Mouse (Mus musculus) kidney, embryonic 15.5 days (tissue): ENCODE results near the gene Kcne1l. TPM values are rescaled to one million over a fixed set of nuclear protein-coding genes. Genes with fewer than 3 reads are reported as not detected.

Source experiments
- ATAC-seq: fragments of 200-750 bp; cut with Nextera tagmentation; replicated peaks from 2 replicates; pipeline ENCODE4 v1.8.0; 2017; ENCODE audit warnings: moderate TSS enrichment; ENCODE audit not compliant: low FRiP score
- H3K27ac ChIP-seq: fragments of 300-500 bp; sonication (generic); 2 replicates; pipeline ENCODE4 v1.5.1; 2015; ENCODE audit warnings: mild to moderate bottlenecking, inconsistent platforms
- H3K27me3 ChIP-seq: fragments of 300-500 bp; sonication (generic); 2 replicates; pipeline ENCODE4 v1.6.1; 2015; ENCODE audit warnings: inconsistent platforms
- H3K36me3 ChIP-seq: fragments of 300-500 bp; sonication (generic); 2 replicates; pipeline ENCODE4 v1.6.1; 2015; ENCODE audit warnings: inconsistent platforms
- H3K4me1 ChIP-seq: fragments of 300-500 bp; sonication (generic); 2 replicates; pipeline ENCODE4 v1.6.1; 2015; ENCODE audit warnings: inconsistent platforms
- H3K4me2 ChIP-seq: fragments of 300-500 bp; sonication (generic); 2 replicates; pipeline ENCODE4 v1.6.1; 2015; ENCODE audit warnings: moderate library complexity, mild to moderate bottlenecking, inconsistent platforms
- H3K4me3 ChIP-seq: fragments of 300-500 bp; sonication (generic); replicated peaks from 2 replicates; pipeline ENCODE4 v1.5.1; 2015; ENCODE audit warnings: mild to moderate bottlenecking, inconsistent platforms
- H3K9ac ChIP-seq: fragments of 300-500 bp; sonication (generic); 2 replicates; pipeline ENCODE4 v1.6.1; 2015; ENCODE audit warnings: mild to moderate bottlenecking, inconsistent platforms
- H3K9me3 ChIP-seq: fragments of 300-500 bp; sonication (generic); replicated peaks from 2 replicates; pipeline ENCODE4 v1.6.1; 2016; ENCODE audit warnings: inconsistent platforms
- WGBS: fragments of 180-500 bp; shearing (Covaris S2); methylation state at CpG from one replicate; pipeline ENCODE4 v1.1.7; 2015; ENCODE audit warnings: mixed read lengths; 5-methylcytosine and 5-hydroxymethylcytosine counted together
- polyA plus RNA-seq: library from polyadenylated mRNA; unstranded; fragments of >200 nt; fragmentation: Nextera tagmentation; extraction: Ambion mirVana; gene quantifications from 2 replicates; pipeline ENCODE4 v1.2.1, GENCODE M21; 2015

Gene Kcne1l
- polyA plus RNA-seq: 18.8 and 19.5 TPM in 2 replicates

DNA sequence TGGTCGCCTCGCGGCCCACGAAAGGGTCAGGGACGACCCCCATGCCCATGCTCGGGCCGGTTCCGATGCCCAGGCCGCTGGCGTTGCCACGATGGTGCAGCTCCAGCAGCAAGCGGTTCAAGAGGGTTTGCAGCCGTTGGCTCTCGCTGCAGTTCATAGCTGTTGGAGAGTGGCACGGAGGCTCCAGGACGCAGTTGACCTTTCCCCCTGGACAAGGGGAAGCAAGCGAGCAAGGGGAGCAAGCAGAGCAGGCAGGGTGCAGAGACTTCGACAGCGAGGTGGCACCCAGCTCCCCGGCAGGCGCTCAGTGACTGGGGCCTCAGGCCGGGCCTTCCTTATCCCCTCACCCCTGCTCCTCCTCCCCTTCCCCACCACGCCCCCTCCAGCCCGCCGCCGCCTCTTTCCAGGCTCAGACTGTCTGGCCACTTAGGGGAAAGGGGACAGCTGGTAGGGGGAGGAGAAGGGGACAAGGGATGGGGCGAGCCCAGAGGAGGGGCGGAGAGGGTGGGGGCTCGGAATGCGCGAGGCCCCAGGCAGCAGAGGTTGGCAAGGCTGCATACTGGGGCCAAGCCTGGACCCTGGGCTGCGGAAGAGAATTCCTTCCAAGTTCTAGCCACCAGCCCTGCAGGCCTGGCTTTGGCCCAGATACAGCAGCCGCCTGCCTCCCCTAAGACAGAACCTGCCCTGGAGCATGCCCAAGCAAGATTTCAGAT is at the start of gene Kcne1l:
Gene Kcne1l (minus strand): TSS at position 426 of the 713 bp plus-strand sequence.
- Histone ChIP-seq H3K27me3 (peaks cover 76% of the 10 kb centered on the region), H3K9me3 (no peaks in the 10 kb centered on the region), H3K4me3 (peak within 1 kb of the TSS; percentile 35), H3K4me1 (peaks cover 15% of the 10 kb centered on the region; the same call in 1 of the 2 replicates), H3K27ac (no peak within 1 kb of the TSS), H3K9ac (peak within 1 kb of the TSS; percentile 7; the same call in 1 of the 2 replicates), H3K4me2 (peak within 1 kb of the TSS; percentile 63), H3K36me3 (no peaks in the 10 kb centered on the region)
- ATAC-seq: peak; percentile 89
- 26% methylated on average over 33 of the region's 33 CpGs for WGBS

GRCm38 (mm10) chrX:142336207-142336606 is 30.1 kb upstream of the Kcne1l start:
- no peak overlapping the region for H3K9ac ChIP-seq
- H3K27ac ChIP-seq: no peak overlapping the region
- H3K4me3 ChIP-seq: no peak overlapping the region
- H3K27me3 ChIP-seq: peaks cover 3% of the 10 kb centered on the region; the same call in 1 of the 2 replicates
- WGBS: 96% methylated on average over 6 of the region's 6 CpGs
- ATAC-seq: no peak
- H3K36me3 ChIP-seq: no peaks in the 10 kb centered on the region
- H3K4me2 ChIP-seq: no peak overlapping the region
- H3K9me3 ChIP-seq: no peaks in the 10 kb centered on the region
- H3K4me1 ChIP-seq: no peaks in the 10 kb centered on the region

- ATAC-seq: no peak
- Histone ChIP-seq H3K4me2 (no peak overlapping the region), H3K36me3 (no peaks in the 10 kb centered on the region), H3K4me1 (no peaks in the 10 kb centered on the region), H3K4me3 (no peak overlapping the region), H3K9me3 (no peaks in the 10 kb centered on the region), H3K27me3 (peaks cover under 1% of the 10 kb centered on the region; the same call in 1 of the 2 replicates), H3K27ac (no peak overlapping the region), H3K9ac (no peak overlapping the region)
- 90% methylated on average over 5 of the region's 5 CpGs for WGBS
Measured at GRCm38 (mm10) chrX:142335502-142335901, 29.4 kb upstream of the Kcne1l start.

- 96% methylated on average over 1 of the region's 2 CpGs for WGBS
- Histone ChIP-seq H3K4me3 (no peak overlapping the region), H3K9ac (no peak overlapping the region), H3K4me2 (no peak overlapping the region), H3K4me1 (no peaks in the 10 kb centered on the region), H3K27ac (no peak overlapping the region), H3K36me3 (no peaks in the 10 kb centered on the region), H3K9me3 (no peaks in the 10 kb centered on the region), H3K27me3 (no peaks in the 10 kb centered on the region)
- ATAC-seq: no peak
Measured at GRCm38 (mm10) chrX:142325760-142326159, 19.7 kb upstream of the Kcne1l start.

DNA sequence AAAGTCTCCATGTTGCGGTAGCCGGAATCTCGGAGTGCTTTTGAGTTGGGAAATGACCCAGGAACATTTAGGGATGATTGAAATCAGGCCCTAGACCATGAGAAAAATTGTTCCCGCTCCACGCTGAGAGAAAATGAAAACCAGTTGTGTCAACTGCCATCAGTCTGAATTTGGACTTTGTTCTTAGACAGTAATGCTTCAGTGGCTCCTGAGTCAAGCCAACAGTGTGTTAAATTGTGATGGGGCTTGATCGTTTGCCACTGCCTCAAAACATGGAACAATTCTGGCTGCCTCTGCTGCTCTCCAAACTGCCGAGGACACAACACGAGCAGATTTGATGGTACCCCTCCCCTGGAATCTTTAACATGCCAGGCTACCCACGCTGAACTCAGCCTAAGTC is 10.0 kb upstream of the Kcne1l start:
- no peak for ATAC-seq
- Histone ChIP-seq H3K27ac (no peak overlapping the region), H3K9me3 (no peaks in the 10 kb centered on the region), H3K4me2 (no peak overlapping the region), H3K27me3 (peaks cover 23% of the 10 kb centered on the region), H3K4me1 (no peaks in the 10 kb centered on the region), H3K9ac (no peak overlapping the region), H3K36me3 (no peaks in the 10 kb centered on the region), H3K4me3 (no peak overlapping the region)
- WGBS: 78% methylated on average over 9 of the region's 9 CpGs

- WGBS: 81% methylated on average over 8 of the region's 8 CpGs
- H3K4me1 ChIP-seq: no peaks in the 10 kb centered on the region
- H3K4me3 ChIP-seq: no peak overlapping the region
- H3K36me3 ChIP-seq: no peaks in the 10 kb centered on the region
- H3K9ac ChIP-seq: no peak overlapping the region
- H3K27ac ChIP-seq: no peak overlapping the region
- peaks cover 28% of the 10 kb centered on the region for H3K27me3 ChIP-seq
- ATAC-seq: no peak
- no peak overlapping the region for H3K4me2 ChIP-seq
- no peaks in the 10 kb centered on the region for H3K9me3 ChIP-seq
Measured at GRCm38 (mm10) chrX:142315270-142315669, 9.2 kb upstream of the Kcne1l start.

- Histone ChIP-seq H3K27ac (no peak overlapping the region), H3K4me3 (no peak overlapping the region), H3K9me3 (no peaks in the 10 kb centered on the region), H3K4me1 (no peaks in the 10 kb centered on the region), H3K36me3 (no peaks in the 10 kb centered on the region), H3K4me2 (peak overlapping the region; percentile 28; the same call in 1 of the 2 replicates), H3K27me3 (peaks cover 28% of the 10 kb centered on the region), H3K9ac (no peak overlapping the region)
- ATAC-seq: no peak
- 51% methylated on average over 11 of the region's 11 CpGs for WGBS
Measured at GRCm38 (mm10) chrX:142314307-142315024, 8.4 kb upstream of the Kcne1l start.

- Histone ChIP-seq H3K4me2 (no peak overlapping the region), H3K9ac (no peak overlapping the region), H3K27me3 (peaks cover 58% of the 10 kb centered on the region), H3K27ac (no peak overlapping the region), H3K4me3 (no peak overlapping the region), H3K36me3 (no peaks in the 10 kb centered on the region), H3K4me1 (peaks cover 9% of the 10 kb centered on the region; the same call in 1 of the 2 replicates), H3K9me3 (no peaks in the 10 kb centered on the region)
- 63% methylated on average over 5 of the region's 5 CpGs for WGBS
- no peak for ATAC-seq
Measured at GRCm38 (mm10) chrX:142310431-142310830, 4.3 kb upstream of the Kcne1l start.

GRCm38 (mm10) chrX:142305010-142305868 is 855 bp downstream of the Kcne1l start:
- ATAC-seq: peak; percentile 41; the same call in 1 of the 2 replicates
- WGBS: 33% methylated on average over 35 of the region's 35 CpGs
- Histone ChIP-seq H3K4me2 (peak overlapping the region; percentile 63), H3K4me3 (peak overlapping the region; percentile 35), H3K36me3 (no peaks in the 10 kb centered on the region), H3K27ac (no peak overlapping the region), H3K9me3 (no peaks in the 10 kb centered on the region), H3K4me1 (peaks cover 15% of the 10 kb centered on the region; the same call in 1 of the 2 replicates), H3K27me3 (peaks cover 78% of the 10 kb centered on the region), H3K9ac (peak overlapping the region; percentile 7; the same call in 1 of the 2 replicates)

DNA sequence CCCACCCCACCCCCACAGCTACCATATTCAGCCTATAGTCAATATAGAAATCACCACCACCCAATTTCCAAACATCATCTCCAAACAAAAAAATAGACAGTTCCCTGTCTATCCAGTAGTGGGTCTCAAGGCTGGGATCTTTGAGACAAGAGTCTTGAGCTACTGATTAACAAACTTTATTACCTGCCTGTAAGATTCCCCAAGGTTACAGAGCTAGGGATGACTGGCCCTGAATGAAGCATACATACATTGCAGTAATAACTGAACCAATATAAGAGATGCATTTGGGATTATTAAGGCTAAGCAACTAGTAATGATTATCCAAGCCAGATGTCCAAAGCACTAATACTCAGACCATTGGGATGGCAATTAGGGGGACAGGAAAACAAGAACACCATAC is 1.5 kb downstream of the Kcne1l start:
- no peaks in the 10 kb centered on the region for H3K9me3 ChIP-seq
- H3K4me3 ChIP-seq: no peak overlapping the region
- H3K27me3 ChIP-seq: peaks cover 83% of the 10 kb centered on the region
- ATAC-seq: no peak
- no peak overlapping the region for H3K27ac ChIP-seq
- H3K36me3 ChIP-seq: no peaks in the 10 kb centered on the region
- peaks cover 15% of the 10 kb centered on the region; the same call in 1 of the 2 replicates for H3K4me1 ChIP-seq
- H3K4me2 ChIP-seq: no peak overlapping the region
- H3K9ac ChIP-seq: no peak overlapping the region

GRCm38 (mm10) chrX:142303456-142303855 is 2.6 kb downstream of the Kcne1l start:
- Histone ChIP-seq H3K4me3 (no peak overlapping the region), H3K27me3 (peaks cover 75% of the 10 kb centered on the region), H3K27ac (no peak overlapping the region), H3K36me3 (no peaks in the 10 kb centered on the region), H3K4me2 (no peak overlapping the region), H3K4me1 (peaks cover 15% of the 10 kb centered on the region; the same call in 1 of the 2 replicates), H3K9ac (no peak overlapping the region), H3K9me3 (no peaks in the 10 kb centered on the region)
- no peak for ATAC-seq
- WGBS: 37% methylated on average over 2 of the region's 2 CpGs
